Mouse (Mus musculus): ENCODE measurements around the gene Rps19.

DNA sequence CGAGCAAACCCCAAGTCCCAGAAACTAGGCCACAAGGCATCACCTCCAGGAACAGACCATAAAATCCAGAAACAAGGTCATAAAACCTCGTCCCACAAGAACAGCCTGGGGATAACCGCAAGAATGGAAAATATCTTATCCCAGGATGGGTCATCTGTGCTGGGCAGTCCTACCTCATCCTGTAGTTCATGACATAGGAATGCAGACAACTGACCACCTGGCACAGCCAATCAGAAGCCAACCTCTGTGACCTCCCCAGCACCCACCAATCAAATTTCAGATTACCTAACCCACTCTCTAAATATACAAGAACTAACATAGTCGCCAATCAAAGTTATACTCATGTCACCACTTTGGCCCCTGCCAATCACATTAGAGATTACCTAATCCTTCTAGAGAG lies 43.2 kb upstream of the Rps19 start:
- TF ChIP-seq CTCF (IDR thresholded peaks at IDR 0.05; ENCODE audit: borderline replicate concordance, extremely low read depth, insufficient read depth, insufficient read length): no peak
- TF ChIP-seq POLR2A (IDR thresholded peaks at IDR 0.05; ENCODE audit: borderline replicate concordance, extremely low read depth, insufficient read depth, insufficient read length, poor library complexity, severe bottlenecking): no peak

All from brain, embryonic 14.5 days (tissue).